Mouse (Mus musculus) embryo, embryonic 9.5 days (tissue): ENCODE data around the gene Pla2g2e.
"Not testable (repeated sequence)": the region's sequence is repeated elsewhere in the genome, so short reads cannot be mapped to it uniquely, and the experiment has no call there.

ENCODE experiments used
- DNase-seq: peaks from one replicate; pipeline ENCODE4 v3.0.0-alpha.2; 2017; ENCODE audit errors: extremely low spot score

The Pla2g2e gene

GRCm38 (mm10) chr4:138882179-138882578 is 4.4 kb downstream of the Pla2g2e start:
- peak; percentile 33 for DNase-seq

GRCm38 (mm10) chr4:138884261-138884660 is 6.5 kb downstream of the Pla2g2e start:
- DNase-seq, result peak; percentile 76

GRCm38 (mm10) chr4:138889165-138889564 is 11.4 kb downstream of the Pla2g2e start:
- DNase-seq, result no peak

- no peak for DNase-seq
Measured at GRCm38 (mm10) chr4:138889635-138890034, 11.9 kb downstream of the Pla2g2e start.

- no peak for DNase-seq
Measured at GRCm38 (mm10) chr4:138892655-138893054, 14.9 kb downstream of the Pla2g2e start.

GRCm38 (mm10) chr4:138893789-138894188 is 16.0 kb downstream of the Pla2g2e start:
- not testable (repeated sequence) for DNase-seq

GRCm38 (mm10) chr4:138899361-138899760 is 21.6 kb downstream of the Pla2g2e start:
- no peak for DNase-seq

- no peak for DNase-seq
Measured at GRCm38 (mm10) chr4:138905624-138906337, 28.0 kb downstream of the Pla2g2e start.

GRCm38 (mm10) chr4:138913141-138913787 is 35.5 kb downstream of the Pla2g2e start:
- DNase-seq, result no peak

- peak; percentile 95 for DNase-seq
Measured at GRCm38 (mm10) chr4:138913797-138914196, 36.1 kb downstream of the Pla2g2e start, which contains the start of gene Otud3. Otud3 (minus strand) TSS chr4:138913945.

- no peak for DNase-seq
Measured at GRCm38 (mm10) chr4:138917282-138917681, 39.5 kb downstream of the Pla2g2e start.

- DNase-seq, result no peak
Measured at GRCm38 (mm10) chr4:138921254-138922130, 43.8 kb downstream of the Pla2g2e start.

- DNase-seq, result peak; percentile 92
Measured at GRCm38 (mm10) chr4:138922131-138922459, 44.4 kb downstream of the Pla2g2e start.

GRCm38 (mm10) chr4:138925561-138925960 is 47.8 kb downstream of the Pla2g2e start:
- DNase-seq, result no peak
